Mouse (Mus musculus): ENCODE measurements around the gene Fcrla. TPM values are rescaled to one million over a fixed set of nuclear protein-coding genes. Genes with fewer than 3 reads are reported as not detected.
A peak's percentile ranks its signal among the peaks of the same experiment; 100 is the strongest.

Fcrla gene
- total and polyA plus RNA-seq, 3 experiments: 10.6 to 30.6 (median 17.7) TPM

- dilution Hi-C loops (cut with MboI; ENCODE audit: extremely low pct_ligation_motif_present, extremely low pct_unique_long_range_greater_than_20kb, low sequenced_read_pairs): no loop called here
Measured at GRCm38 (mm10) chr1:170912891-170913615, 14.3 kb downstream of the Fcrla start, which contains the start of gene Fcrlb. Fcrlb (minus strand) TSS chr1:170912941.

GRCm38 (mm10) chr1:170911907-170912660 lies 15.3 kb downstream of the Fcrla start:
- no peak overlapping the region for H3K27ac ChIP-seq (ENCODE audit: insufficient read depth, low read depth)
- no peak overlapping the region for H3K4me3 ChIP-seq (replicated peaks in 1 of 3; ENCODE audit: low read depth in 2 of 3, low read length in 2 of 3, poor library complexity in 1 of 3)
- DNase-seq (ENCODE audit: extremely low read depth): no peak
- H3K9me3 ChIP-seq (replicated peaks; ENCODE audit: low read length): peaks cover 16% of the 10 kb centered on the region
- no peak for TF ChIP-seq CHD2 (IDR thresholded peaks at IDR 0.05; ENCODE audit: low read length)
- TF ChIP-seq ZNF384 (IDR thresholded peaks at IDR 0.05; ENCODE audit: low read depth, low read length): peak; percentile 48
- no peak overlapping the region for H3K9ac ChIP-seq (ENCODE audit: insufficient read depth, low read depth)
- in situ Hi-C loops (cut with MboI; ENCODE audit: low pct_ligation_motif_present, low pct_unique_long_range_greater_than_20kb, low sequenced_read_pairs) (loop anchor here (5.0 kb wide), 1 partner anchor 70 kb away; no protein-coding TSS in a partner anchor), dilution Hi-C loops (cut with MboI; ENCODE audit: extremely low pct_ligation_motif_present, extremely low pct_unique_long_range_greater_than_20kb, low sequenced_read_pairs) (no loop called here)
- H3K79me2 ChIP-seq (replicated peaks; ENCODE audit: control insufficient read depth, extremely low read depth, insufficient read depth, poor library complexity, severe bottlenecking): no peaks in the 10 kb centered on the region
- H3K4me2 ChIP-seq (ENCODE audit: insufficient read depth, low read depth, poor library complexity, severe bottlenecking): no peak overlapping the region
- H3K36me3 ChIP-seq (replicated peaks in 1 of 2; ENCODE audit: control insufficient read depth in 1 of 2, insufficient read depth in 1 of 2, low read length in 1 of 2): peaks cover 0 to 12% of the 10 kb centered on the region in 2 experiments
- 0 out of 4 replicates have a peak, but pooled peaks cover 0 to 3% of the 10 kb centered on the region in 2 experiments for H3K4me1 ChIP-seq (ENCODE audit: control insufficient read depth in 1 of 2, insufficient read depth in 2 of 2)
- H3K27me3 ChIP-seq (replicated peaks): no peaks in the 10 kb centered on the region

More at GRCm38 (mm10) chr1:170912891-170913615, 14.3 kb downstream of the Fcrla start, which contains the start of gene Fcrlb:
- in situ Hi-C loops (cut with MboI; ENCODE audit: low pct_ligation_motif_present, low pct_unique_long_range_greater_than_20kb, low sequenced_read_pairs): loop anchor here (5.0 kb wide), 1 partner anchor 69 kb away; no protein-coding TSS in a partner anchor
- no peak for DNase-seq (ENCODE audit: extremely low read depth)
- no peak within 1 kb of the TSS for H3K9ac ChIP-seq (ENCODE audit: insufficient read depth, low read depth)
- H3K4me2 ChIP-seq (ENCODE audit: insufficient read depth, low read depth, poor library complexity, severe bottlenecking): no peak within 1 kb of the TSS
- peaks cover 0 to 15% of the 10 kb centered on the region in 2 experiments for H3K36me3 ChIP-seq (replicated peaks in 1 of 2; ENCODE audit: control insufficient read depth in 1 of 2, insufficient read depth in 1 of 2, low read length in 1 of 2)
- 0 out of 4 replicates have a peak, but pooled peaks cover 0 to 3% of the 10 kb centered on the region in 2 experiments for H3K4me1 ChIP-seq (ENCODE audit: control insufficient read depth in 1 of 2, insufficient read depth in 2 of 2)
- H3K4me3 ChIP-seq (replicated peaks in 1 of 3; ENCODE audit: low read depth in 2 of 3, low read length in 2 of 3, poor library complexity in 1 of 3): no peak within 1 kb of the TSS
- peaks cover 7% of the 10 kb centered on the region for H3K9me3 ChIP-seq (replicated peaks; ENCODE audit: low read length)
- no peaks in the 10 kb centered on the region for H3K27me3 ChIP-seq (replicated peaks)
- no peaks in the 10 kb centered on the region for H3K79me2 ChIP-seq (replicated peaks; ENCODE audit: control insufficient read depth, extremely low read depth, insufficient read depth, poor library complexity, severe bottlenecking)
- TF ChIP-seq ZKSCAN1 (IDR thresholded peaks at IDR 0.05; ENCODE audit: borderline replicate concordance, low read depth, low read length) (no peak), SIN3A (IDR thresholded peaks at IDR 0.05; ENCODE audit: low read length) (no peak), TBP (conservative IDR thresholded peaks at IDR 0.05; ENCODE audit: low read depth, low read length) (no peak), POLR2A (IDR thresholded peaks at IDR 0.05; ENCODE audit: low read depth, low read length) (no peak), EP300 (IDR thresholded peaks at IDR 0.05; ENCODE audit: low read length) (no peak), RAD21 (IDR thresholded peaks at IDR 0.05; ENCODE audit: low read depth, low read length) (no peak)
- no peak within 1 kb of the TSS for H3K27ac ChIP-seq (ENCODE audit: insufficient read depth, low read depth)

GRCm38 (mm10) chr1:170908341-170908740 lies 19.0 kb downstream of the Fcrla start:
- dilution Hi-C loops (cut with MboI; ENCODE audit: extremely low pct_ligation_motif_present, extremely low pct_unique_long_range_greater_than_20kb, low sequenced_read_pairs) (no loop called here), in situ Hi-C loops (cut with MboI; ENCODE audit: low pct_ligation_motif_present, low pct_unique_long_range_greater_than_20kb, low sequenced_read_pairs) (no loop called here)
- DNase-seq (ENCODE audit: extremely low read depth): no peak
- H3K9ac ChIP-seq (ENCODE audit: insufficient read depth, low read depth): no peak overlapping the region
- H3K4me1 ChIP-seq (ENCODE audit: control insufficient read depth in 1 of 2, insufficient read depth in 2 of 2): peaks cover 0 to 5% of the 10 kb centered on the region in 2 experiments; a peak in 2 of 4 replicates
- H3K4me2 ChIP-seq (ENCODE audit: insufficient read depth, low read depth, poor library complexity, severe bottlenecking): no peak overlapping the region
- no peaks in the 10 kb centered on the region for H3K27me3 ChIP-seq (replicated peaks)
- TF ChIP-seq GABPA (IDR thresholded peaks at IDR 0.05; ENCODE audit: insufficient replicate concordance, low read depth, low read length) (no peak), USF1 (IDR thresholded peaks at IDR 0.05; ENCODE audit: low read depth, low read length) (no peak), CHD2 (IDR thresholded peaks at IDR 0.05; ENCODE audit: low read length) (no peak), ZC3H11A (IDR thresholded peaks at IDR 0.05; ENCODE audit: low read depth, low read length) (no peak), IRF4 (IDR thresholded peaks at IDR 0.05; ENCODE audit: low read depth, low read length) (no peak), KAT2A (IDR thresholded peaks at IDR 0.05; ENCODE audit: insufficient replicate concordance, low read length) (no peak), HCFC1 (IDR thresholded peaks at IDR 0.05; ENCODE audit: low read depth, low read length) (no peak), USF2 (conservative IDR thresholded peaks at IDR 0.05; ENCODE audit: low read depth, low read length) (no peak), POLR2AphosphoS2 (IDR thresholded peaks at IDR 0.05; ENCODE audit: low read depth, low read length) (no peak), MAX (IDR thresholded peaks at IDR 0.05; ENCODE audit: low read length) (no peak), E2F4 (IDR thresholded peaks at IDR 0.05; ENCODE audit: insufficient replicate concordance, low read depth, low read length) (no peak), ZKSCAN1 (IDR thresholded peaks at IDR 0.05; ENCODE audit: borderline replicate concordance, low read depth, low read length) (no peak), ELF1 (IDR thresholded peaks at IDR 0.05; ENCODE audit: low read depth, low read length) (no peak), SMC3 (IDR thresholded peaks at IDR 0.05; ENCODE audit: low read depth, low read length) (no peak)
- peaks cover 0 to 3% of the 10 kb centered on the region in 2 experiments for H3K36me3 ChIP-seq (replicated peaks in 1 of 2; ENCODE audit: control insufficient read depth in 1 of 2, insufficient read depth in 1 of 2, low read length in 1 of 2)
- H3K9me3 ChIP-seq (replicated peaks; ENCODE audit: low read length): peaks cover 17% of the 10 kb centered on the region
- no peaks in the 10 kb centered on the region for H3K79me2 ChIP-seq (replicated peaks; ENCODE audit: control insufficient read depth, extremely low read depth, insufficient read depth, poor library complexity, severe bottlenecking)
- no peak overlapping the region for H3K4me3 ChIP-seq (replicated peaks in 1 of 3; ENCODE audit: low read depth in 2 of 3, low read length in 2 of 3, poor library complexity in 1 of 3)
- no peak overlapping the region for H3K27ac ChIP-seq (ENCODE audit: insufficient read depth, low read depth)
